Mouse (Mus musculus) A20 (cell line): Measurements from ENCODE around the gene Nrxn1.
A peak's percentile ranks its signal among the peaks of the same experiment; 100 is the strongest.

ENCODE experiments used
- DNase-seq: peaks from one replicate; pipeline ENCODE4 v3.0.0-alpha.2; 2011; ENCODE audit warnings: low read depth, low spot score

The Nrxn1 gene

DNA sequence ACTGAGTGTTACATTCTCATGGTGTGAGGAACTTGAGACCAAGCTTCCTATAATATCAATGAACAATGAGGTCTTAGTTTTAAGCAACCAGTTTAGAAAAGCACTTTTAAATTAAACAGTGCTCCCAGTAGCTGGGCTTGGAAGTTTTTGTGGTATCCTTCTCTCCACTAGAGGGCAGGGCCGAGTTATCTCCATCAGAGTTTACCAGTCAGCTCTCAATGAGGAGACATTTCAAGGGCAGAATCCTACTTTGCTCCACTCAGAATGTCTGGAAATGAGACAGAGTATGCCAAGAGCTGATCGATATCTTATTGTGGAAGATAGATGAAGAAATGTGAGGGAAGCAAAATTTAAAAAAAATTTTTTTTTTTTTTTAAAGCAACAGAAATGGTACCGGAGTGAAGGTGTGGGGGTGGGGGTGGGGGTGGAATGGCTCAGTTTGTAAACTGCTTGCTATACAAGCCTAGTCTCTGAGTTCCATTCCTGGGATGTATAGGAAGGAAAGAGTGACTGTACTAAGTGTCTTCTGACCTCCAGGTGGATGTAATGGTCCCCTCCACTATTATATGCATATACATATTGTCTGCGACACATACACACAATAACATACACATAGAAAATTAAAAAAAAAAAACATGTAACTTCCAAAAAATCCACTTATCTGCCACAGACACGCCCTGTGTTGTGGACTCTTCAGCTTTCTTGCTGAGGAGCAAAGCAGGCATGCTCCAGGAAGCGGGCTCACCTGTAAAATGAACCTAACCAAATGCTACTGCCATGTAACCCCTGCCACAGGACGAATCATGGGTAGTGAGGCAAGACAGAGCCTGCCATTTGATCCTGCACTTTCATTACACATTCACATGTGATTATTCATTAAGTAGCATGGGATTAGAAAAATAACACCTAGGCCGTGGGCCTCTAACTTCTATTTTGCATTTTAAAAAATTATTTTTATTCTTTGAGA is 283.4 kb downstream of the Nrxn1 start:
- DNase-seq, result peak; percentile 51

- no peak for DNase-seq
Measured at GRCm38 (mm10) chr17:90808256-90808655, 284.6 kb downstream of the Nrxn1 start.

GRCm38 (mm10) chr17:90807199-90807598 is 285.7 kb downstream of the Nrxn1 start:
- DNase-seq, result no peak

GRCm38 (mm10) chr17:90798689-90799088 is 294.2 kb downstream of the Nrxn1 start:
- no peak for DNase-seq

DNA sequence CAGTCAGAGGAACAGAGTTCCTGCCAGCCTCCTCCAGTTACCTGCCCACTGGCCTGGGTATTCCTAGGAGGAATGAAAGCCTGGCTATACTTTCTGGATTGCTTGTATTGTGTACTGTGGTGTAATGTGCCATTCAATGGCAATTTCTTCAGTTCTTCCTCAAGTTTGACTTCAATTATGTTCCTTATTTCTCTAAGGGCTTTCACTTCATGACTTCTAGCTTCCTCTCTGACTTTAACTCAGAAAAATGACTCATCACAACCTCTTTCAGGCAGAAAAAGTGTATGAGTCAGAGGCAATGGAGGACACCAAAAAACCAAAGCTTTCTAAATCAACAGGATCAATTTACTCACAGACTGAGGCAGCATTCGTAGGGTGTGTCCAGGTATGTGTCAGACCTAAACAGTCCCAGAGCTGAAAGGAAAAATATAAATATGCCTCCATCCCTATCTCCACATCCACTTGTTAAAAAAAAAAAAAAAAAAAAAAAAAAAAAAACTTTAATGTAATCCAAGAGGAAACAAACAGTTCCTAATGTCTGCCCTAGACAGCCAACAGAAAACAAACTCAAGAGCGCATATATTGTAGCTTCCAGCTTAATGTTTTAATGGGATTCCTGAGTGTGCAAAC is 295.1 kb downstream of the Nrxn1 start:
- DNase-seq, result peak; percentile 31

GRCm38 (mm10) chr17:90796974-90797373 is 295.9 kb downstream of the Nrxn1 start:
- no peak for DNase-seq

GRCm38 (mm10) chr17:90788491-90789127 is 304.3 kb downstream of the Nrxn1 start:
- no peak for DNase-seq

DNA sequence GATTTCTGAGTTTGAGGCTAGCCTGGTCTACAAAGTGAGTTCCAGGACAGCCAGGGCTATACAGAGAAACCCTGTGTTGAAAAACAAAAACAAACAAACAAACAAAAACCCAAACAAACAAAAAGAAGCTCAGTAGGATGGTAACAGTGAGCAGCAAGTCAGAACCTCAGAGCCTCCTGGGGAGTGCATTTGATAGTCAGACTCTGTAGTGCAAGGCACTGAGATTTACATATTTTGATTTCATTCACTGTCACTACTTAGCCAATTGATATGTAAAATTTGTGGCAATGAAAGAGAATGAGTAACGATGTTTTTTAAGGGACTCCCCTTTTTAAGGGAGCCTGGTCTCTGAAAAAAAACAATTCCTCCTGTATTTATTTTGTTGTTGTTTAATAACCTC is 304.8 kb downstream of the Nrxn1 start:
- no peak for DNase-seq

DNA sequence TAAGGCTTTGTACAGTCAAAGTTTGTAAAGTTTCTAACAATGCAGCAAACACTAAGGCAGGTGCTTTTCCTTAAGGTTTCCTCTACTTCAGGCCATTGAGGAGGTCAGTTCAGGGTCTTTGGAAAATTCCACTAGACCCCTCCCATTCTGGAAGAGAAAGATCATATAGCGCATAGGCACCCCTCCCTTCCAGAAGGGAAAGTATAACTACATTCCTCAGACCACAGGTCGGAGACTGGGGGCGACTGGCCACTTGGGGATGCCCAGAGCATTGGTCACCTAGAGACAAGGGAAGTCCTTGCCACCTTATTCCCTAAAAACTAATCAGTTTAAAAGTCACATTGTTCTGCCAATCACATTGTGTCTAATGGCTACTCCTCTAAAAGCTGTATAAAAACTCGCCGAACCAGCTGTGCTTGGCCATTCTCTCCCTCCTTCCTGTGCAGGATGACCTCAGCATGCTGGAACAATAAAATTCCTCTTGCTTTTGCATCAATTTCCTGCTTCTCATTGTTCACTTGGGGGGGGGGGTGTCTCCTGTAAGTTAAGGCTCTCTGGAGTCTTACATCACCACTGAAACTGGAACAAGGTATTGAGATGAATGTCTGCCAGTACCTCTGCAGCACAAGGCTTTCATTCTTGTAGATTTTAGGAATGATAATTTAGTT is 305.6 kb downstream of the Nrxn1 start:
- DNase-seq, result no peak

DNA sequence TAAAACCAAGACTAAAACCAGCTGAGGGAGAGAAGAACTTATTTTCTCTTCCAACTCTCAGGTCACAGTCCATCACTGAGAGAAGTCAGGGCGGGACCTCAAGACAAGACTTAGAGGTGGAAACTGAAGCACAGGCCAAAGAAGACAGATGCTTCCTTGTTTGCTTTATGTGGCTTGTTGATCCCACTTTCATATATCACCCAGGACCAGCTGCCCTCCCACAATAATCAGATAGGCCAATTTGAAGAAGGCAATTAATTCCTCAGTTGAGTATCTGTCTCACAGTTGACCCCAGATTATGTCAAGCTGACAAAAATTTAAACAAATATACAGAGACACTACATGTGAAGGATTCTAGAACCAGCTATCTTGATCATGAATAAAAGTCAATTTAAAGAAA is 312.4 kb downstream of the Nrxn1 start:
- DNase-seq, result no peak

DNA sequence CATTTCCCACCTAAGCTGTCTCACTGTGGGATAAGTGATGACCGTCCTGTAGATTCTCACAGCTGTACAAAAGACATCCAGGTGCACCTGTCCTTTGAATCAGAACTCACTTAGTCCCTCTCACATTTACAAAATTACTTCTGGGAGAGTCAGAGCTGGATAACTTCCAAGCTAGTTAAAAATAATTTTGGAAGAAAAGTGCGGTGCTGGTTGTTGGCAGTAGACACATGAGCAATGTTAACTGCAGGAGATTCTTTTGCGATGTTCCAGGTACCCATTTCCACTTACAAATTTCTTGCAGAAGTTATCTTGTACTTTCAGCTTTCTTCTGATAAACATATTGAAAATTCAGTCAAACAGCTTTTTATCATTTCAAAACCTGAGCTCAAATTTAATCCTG is 317.5 kb downstream of the Nrxn1 start:
- DNase-seq, result no peak

DNA sequence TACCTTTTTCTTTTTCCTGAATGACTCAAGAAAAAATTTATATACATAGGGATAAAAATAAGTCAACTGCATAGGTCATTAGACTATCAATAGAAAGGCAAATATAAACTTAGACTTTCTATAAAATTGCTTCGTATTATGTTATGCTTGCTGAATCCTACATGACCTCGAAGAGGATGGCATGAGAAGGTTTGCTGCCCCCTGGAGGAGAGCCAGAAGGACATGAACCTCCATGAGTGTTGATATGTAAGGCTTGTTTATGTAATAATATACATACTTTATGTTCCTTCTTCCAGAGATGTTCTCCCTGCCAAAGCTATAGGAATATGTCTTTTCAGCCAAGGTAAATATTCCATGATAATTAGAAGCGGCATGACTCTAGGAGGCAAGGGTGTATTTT is 319.6 kb downstream of the Nrxn1 start:
- DNase-seq, result peak; percentile 39

GRCm38 (mm10) chr17:90768216-90768615 is 324.7 kb downstream of the Nrxn1 start:
- no peak for DNase-seq

DNA sequence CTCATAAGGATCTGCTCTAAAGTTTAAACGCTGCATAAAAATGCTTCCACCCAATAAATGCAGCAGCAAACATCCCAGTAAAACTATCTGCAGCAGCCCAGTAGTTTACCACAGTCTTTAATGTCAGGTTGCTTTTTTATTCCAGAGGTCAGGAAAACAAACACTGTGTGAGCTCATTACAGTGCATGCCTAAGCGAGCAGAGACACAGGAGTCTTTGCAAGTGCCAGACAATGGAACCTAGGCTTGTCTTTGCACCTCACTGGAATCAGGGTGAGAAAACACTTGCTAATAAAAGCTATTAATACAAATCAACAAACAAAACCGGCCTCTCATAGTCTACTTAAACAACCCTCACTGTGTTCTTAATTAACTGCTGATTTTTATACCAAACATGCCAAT is 365.7 kb downstream of the Nrxn1 start:
- no peak for DNase-seq

DNA sequence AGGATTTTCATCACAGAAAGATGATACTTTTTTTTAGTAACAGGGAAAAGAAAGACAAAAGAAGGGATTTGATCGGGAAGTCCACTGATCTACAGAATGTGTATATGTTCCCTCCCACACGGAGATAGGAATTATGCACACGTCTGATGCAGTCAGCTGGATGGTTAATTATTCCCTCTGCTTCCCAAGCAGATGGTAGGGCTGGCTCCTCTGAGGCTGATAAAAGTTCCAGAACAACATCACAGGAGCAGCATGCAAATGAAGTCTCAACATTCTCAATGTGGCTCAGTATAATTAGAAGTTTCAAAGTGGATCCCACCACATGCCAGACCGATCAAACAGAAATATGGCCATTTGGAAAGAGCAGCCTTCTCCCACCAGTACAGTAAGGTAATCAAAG is 388.1 kb downstream of the Nrxn1 start:
- no peak for DNase-seq

- no peak for DNase-seq
Measured at GRCm38 (mm10) chr17:90702626-90703025, 390.2 kb downstream of the Nrxn1 start.

GRCm38 (mm10) chr17:90696071-90696800 is 396.6 kb downstream of the Nrxn1 start:
- no peak for DNase-seq

GRCm38 (mm10) chr17:90695086-90695584 is 397.7 kb downstream of the Nrxn1 start:
- no peak for DNase-seq

DNA sequence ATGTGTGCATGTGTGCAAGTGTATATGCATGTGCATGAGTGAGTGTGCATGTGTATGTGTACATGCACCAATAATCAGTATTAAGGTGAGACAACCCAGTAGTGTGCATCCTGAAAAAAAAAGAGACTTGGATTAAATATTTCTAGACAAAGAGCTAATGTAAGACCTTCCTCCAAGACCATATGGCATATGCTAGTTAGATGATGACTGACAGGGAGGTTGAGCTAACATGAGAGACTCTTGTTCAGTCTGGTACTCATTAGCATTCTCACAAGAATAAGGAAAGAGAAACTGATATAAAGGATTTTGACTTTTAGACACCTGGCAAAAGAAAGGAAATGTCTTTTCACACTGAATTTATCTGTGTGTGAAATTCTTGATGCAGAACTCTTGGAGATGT is 408.7 kb downstream of the Nrxn1 start:
- DNase-seq, result no peak

DNA sequence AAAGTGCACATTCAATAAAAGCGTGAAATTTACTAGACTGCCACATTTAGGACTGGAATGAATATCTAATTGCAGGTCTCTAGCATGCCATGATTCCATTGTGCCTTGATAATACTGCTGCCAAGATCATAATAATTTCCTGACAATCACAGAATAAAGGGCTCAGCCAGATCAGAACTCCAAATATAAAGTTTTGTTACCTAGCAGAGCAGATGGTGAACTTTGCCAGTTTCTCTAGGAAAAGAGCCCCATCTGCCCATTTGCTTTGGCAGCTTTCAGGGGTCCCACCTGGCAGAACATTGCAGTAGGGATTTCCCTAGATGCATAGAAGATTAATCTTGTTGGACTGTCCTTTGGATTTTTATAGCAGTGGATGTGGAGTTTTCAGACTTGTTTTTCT is 411.9 kb downstream of the Nrxn1 start:
- no peak for DNase-seq

DNA sequence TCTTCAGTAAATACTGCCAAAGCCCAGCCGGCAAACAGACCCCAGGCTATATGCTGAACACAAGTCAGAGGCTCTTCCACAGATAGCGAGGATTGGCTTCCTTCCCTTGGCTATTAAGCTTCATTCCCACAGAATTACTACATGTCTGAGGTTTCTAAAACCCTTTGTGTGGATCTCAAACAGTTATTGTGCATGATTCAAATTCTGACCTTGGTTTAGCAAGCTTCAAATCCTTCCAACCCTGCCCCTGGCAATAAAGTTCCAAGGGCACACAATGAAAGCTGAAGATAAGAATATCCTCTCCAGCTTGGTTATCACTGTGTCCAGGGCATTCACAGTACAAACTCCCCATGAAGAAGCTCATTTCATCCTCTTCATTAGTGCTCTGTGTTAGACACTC is 416.2 kb downstream of the Nrxn1 start:
- DNase-seq, result no peak
